Mouse (Mus musculus): ENCODE measurements around the gene D5Ertd577e. TPM values are rescaled to one million over a fixed set of nuclear protein-coding genes. Genes with fewer than 3 reads are reported as not detected.
"Not testable (repeated sequence)": the region's sequence is repeated elsewhere in the genome, so short reads cannot be mapped to it uniquely, and the experiment has no call there.

The D5Ertd577e gene
- polyA plus RNA-seq (2012; rRNA removed): not detected in 2 replicates

- not testable (repeated sequence) for H3K4me3 ChIP-seq (ENCODE audit: control insufficient read depth, insufficient read depth, low read length); H3K27ac ChIP-seq (ENCODE audit: control insufficient read depth, insufficient read depth, low read length)
- 18% methylated on average over 1 of the region's 1 CpGs for WGBS
Measured at GRCm38 (mm10) chr5:95456506-95456905, at the start of gene D5Ertd577e. Gene D5Ertd577e, plus strand, starts transcription at chr5:95456806.

GRCm38 (mm10) chr5:95510458-95510857, 53.9 kb downstream of the D5Ertd577e start, which contains the start of gene Gm3286:
Gene Gm3286, plus strand, starts transcription at chr5:95510758.
- not testable (repeated sequence) for H3K4me3 ChIP-seq (ENCODE audit: control insufficient read depth, insufficient read depth, low read length); DNase-seq; H3K36me3 ChIP-seq (ENCODE audit: control insufficient read depth, insufficient read depth, low read length); H3K27ac ChIP-seq (ENCODE audit: control insufficient read depth, insufficient read depth, low read length); H3K27me3 ChIP-seq (ENCODE audit: control insufficient read depth, insufficient read depth, low read length); H3K4me1 ChIP-seq (replicated peaks; ENCODE audit: control insufficient read depth, insufficient read depth, low read length)

More at GRCm38 (mm10) chr5:95456506-95456905, at the start of gene D5Ertd577e:
- not testable (repeated sequence) for H3K27me3 ChIP-seq (ENCODE audit: control insufficient read depth, insufficient read depth, low read length); DNase-seq; H3K4me1 ChIP-seq (replicated peaks; ENCODE audit: control insufficient read depth, insufficient read depth, low read length); H3K36me3 ChIP-seq (ENCODE audit: control insufficient read depth, insufficient read depth, low read length)

Other genes starting within 250 kb of the D5Ertd577e start
- gene Gm10424, start 184.0 kb upstream of the D5Ertd577e start, polyA plus RNA-seq (2012; rRNA removed): not detected in 2 replicates
- not detected in 2 replicates for gene Gm3259, start 150.9 kb upstream of the D5Ertd577e start, polyA plus RNA-seq (2012; rRNA removed)
- gene Gm3286, start 54.0 kb downstream of the D5Ertd577e start, polyA plus RNA-seq (2012; rRNA removed): not detected in 2 replicates
- 0.09 TPM in 1 of 2 replicates, not detected in the other for gene Gm7971, start 138.1 kb downstream of the D5Ertd577e start, polyA plus RNA-seq (2012; rRNA removed)